Mouse (Mus musculus): ENCODE measurements around the gene Nr4a2. TPM values are rescaled to one million over a fixed set of nuclear protein-coding genes. Genes with fewer than 3 reads are reported as not detected.

Nr4a2 gene
- polyA plus RNA-seq, 1 experiment from 2014 or later = 0.31 TPM

DNA sequence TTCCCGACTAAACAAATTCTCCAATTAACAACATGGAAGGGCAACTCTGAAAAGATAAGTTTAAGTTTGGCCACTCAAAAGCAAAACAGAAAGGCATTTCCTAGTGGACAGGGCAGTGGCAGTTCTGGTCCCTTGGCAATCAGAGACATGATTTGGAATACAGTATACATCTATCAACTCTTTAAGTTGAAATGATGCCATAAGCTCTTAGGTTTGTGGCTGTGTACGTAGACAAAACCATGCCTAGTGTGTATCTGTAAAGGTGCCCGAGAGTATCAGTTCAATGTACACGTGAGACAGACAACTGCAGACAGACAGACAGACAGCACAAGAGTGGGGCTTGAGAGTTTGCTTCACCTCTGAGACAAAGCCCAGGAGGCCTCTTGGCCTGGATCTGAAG is 2.7 kb downstream of the Nr4a2 start:
- no peak for ATAC-seq (ENCODE audit: insufficient read depth)
- Histone ChIP-seq H3K36me3 (replicated peaks) (no peaks in the 10 kb centered on the region), H3K4me3 (replicated peaks) (no peak overlapping the region), H3K4me1 (replicated peaks) (peaks cover 25% of the 10 kb centered on the region), H3K9me3 (replicated peaks) (no peaks in the 10 kb centered on the region), H3K4me2 (no peak overlapping the region), H3K27me3 (peaks cover 21% of the 10 kb centered on the region), H3K9ac (no peak overlapping the region), H3K27ac (replicated peaks) (no peak overlapping the region)
- WGBS (ENCODE audit: insufficient replicate concordance) = 67% methylated on average over 4 of the region's 4 CpGs

GRCm38 (mm10) chr2:57117201-57117951 is 6.4 kb downstream of the Nr4a2 start:
- Histone ChIP-seq H3K27ac (replicated peaks) (peak overlapping the region; percentile 41), H3K9ac (peak overlapping the region; percentile 50; the same call in 1 of the 2 replicates), H3K4me2 (peak overlapping the region; percentile 94), H3K4me3 (replicated peaks) (peak overlapping the region; percentile 68), H3K27me3 (peaks cover 42% of the 10 kb centered on the region), H3K4me1 (replicated peaks) (peaks cover 36% of the 10 kb centered on the region), H3K36me3 (replicated peaks) (no peaks in the 10 kb centered on the region), H3K9me3 (replicated peaks) (no peaks in the 10 kb centered on the region)
- WGBS (ENCODE audit: insufficient replicate concordance) = 2% methylated on average over 13 of the region's 13 CpGs
- ATAC-seq (ENCODE audit: insufficient read depth) = peak; percentile 32; the same call in 1 of the 2 replicates

GRCm38 (mm10) chr2:57116366-57117200 is 7.2 kb downstream of the Nr4a2 start:
- Histone ChIP-seq H3K4me1 (replicated peaks) (peaks cover 36% of the 10 kb centered on the region), H3K27ac (replicated peaks) (peak overlapping the region; percentile 41), H3K27me3 (peaks cover 50% of the 10 kb centered on the region), H3K4me3 (replicated peaks) (peak overlapping the region; percentile 68), H3K9ac (peak overlapping the region; percentile 50), H3K4me2 (peak overlapping the region; percentile 94), H3K9me3 (replicated peaks) (no peaks in the 10 kb centered on the region), H3K36me3 (replicated peaks) (no peaks in the 10 kb centered on the region)
- under 1% methylated on average over 47 of the region's 47 CpGs for WGBS (ENCODE audit: insufficient replicate concordance)
- peak; percentile 47 for ATAC-seq (ENCODE audit: insufficient read depth)

DNA sequence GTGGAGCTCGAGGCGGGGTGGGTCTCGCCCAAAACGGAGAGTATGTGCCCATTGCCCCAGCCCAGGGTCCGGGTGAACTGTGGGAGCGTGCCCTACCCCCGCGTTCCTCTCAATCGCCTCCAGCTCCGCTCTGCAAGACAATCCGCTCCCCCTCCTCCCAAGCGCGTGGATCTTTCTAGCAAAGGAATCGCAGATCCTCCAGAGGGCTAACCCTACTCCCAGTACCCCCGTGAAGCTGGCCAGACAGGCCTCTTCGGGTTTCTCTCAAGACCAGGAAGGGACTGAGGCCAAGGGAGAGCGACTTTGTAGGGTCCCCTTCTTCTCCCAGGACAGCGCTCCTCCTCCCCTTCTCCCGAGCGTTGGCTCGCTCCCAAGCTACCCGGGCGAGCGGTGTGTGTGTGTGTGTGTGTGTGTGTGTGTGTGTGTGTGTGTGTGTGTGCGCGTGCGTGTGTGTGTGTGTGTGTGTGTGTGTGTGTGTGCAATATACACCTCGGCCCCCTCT is 7.9 kb downstream of the Nr4a2 start:
- ATAC-seq (ENCODE audit: insufficient read depth) = peak; percentile 19
- H3K4me1 ChIP-seq (replicated peaks) = peaks cover 36% of the 10 kb centered on the region
- H3K27me3 ChIP-seq = peaks cover 56% of the 10 kb centered on the region
- H3K9me3 ChIP-seq (replicated peaks) = no peaks in the 10 kb centered on the region
- H3K36me3 ChIP-seq (replicated peaks) = no peaks in the 10 kb centered on the region
- H3K4me2 ChIP-seq = peak overlapping the region; percentile 94
- under 1% methylated on average over 27 of the region's 28 CpGs for WGBS (ENCODE audit: insufficient replicate concordance)
- no peak overlapping the region for H3K27ac ChIP-seq (replicated peaks)
- peak overlapping the region; percentile 50 for H3K9ac ChIP-seq
- H3K4me3 ChIP-seq (replicated peaks) = peak overlapping the region; percentile 68

DNA sequence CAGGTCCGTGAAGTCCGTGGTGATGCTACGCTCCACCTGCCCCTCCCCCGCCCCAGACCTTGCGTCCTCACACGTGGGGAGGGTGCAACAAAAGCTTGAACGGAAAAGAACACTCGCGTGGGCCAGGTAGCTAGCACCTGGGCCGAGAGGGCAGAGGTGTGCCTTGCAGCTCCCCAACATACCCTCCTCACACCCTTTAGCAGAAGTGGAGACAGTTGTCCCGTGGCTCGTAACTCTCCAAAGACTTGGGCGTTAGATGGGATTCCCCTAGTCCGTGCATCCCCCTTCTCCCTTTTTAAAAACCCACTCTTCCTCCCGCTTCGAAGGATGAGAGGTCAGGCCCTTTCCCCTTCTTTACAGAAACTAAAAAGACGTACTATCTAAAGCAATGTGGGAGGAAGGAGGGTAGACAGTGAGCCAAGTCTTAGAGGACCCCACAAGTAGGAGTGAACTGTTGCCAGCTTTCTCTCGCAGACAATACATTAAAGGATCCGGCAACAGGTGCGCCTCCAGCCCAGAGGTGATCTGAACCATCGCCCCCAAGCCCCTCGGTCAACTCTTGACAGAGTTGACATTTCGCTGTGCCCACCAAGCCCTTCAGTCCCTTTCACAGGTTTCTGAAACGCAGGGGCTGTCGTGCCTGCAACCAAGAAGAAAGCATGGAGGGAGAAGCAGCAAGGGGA is 8.5 kb downstream of the Nr4a2 start:
- no peak for ATAC-seq (ENCODE audit: insufficient read depth)
- Histone ChIP-seq H3K4me2 (peak overlapping the region; percentile 94), H3K9me3 (replicated peaks) (no peaks in the 10 kb centered on the region), H3K9ac (peak overlapping the region; percentile 50), H3K4me1 (replicated peaks) (peaks cover 36% of the 10 kb centered on the region), H3K4me3 (replicated peaks) (peak overlapping the region; percentile 68), H3K27me3 (peaks cover 62% of the 10 kb centered on the region), H3K27ac (replicated peaks) (no peak overlapping the region), H3K36me3 (replicated peaks) (no peaks in the 10 kb centered on the region)
- under 1% methylated on average over 25 of the region's 25 CpGs for WGBS (ENCODE audit: insufficient replicate concordance)

- Histone ChIP-seq H3K4me1 (replicated peaks) (peaks cover 36% of the 10 kb centered on the region), H3K9me3 (replicated peaks) (no peaks in the 10 kb centered on the region), H3K4me2 (peak overlapping the region; percentile 94), H3K36me3 (replicated peaks) (no peaks in the 10 kb centered on the region), H3K27ac (replicated peaks) (no peak overlapping the region), H3K9ac (peak overlapping the region; percentile 45; the same call in 1 of the 2 replicates), H3K4me3 (replicated peaks) (peak overlapping the region; percentile 68), H3K27me3 (peaks cover 71% of the 10 kb centered on the region)
- ATAC-seq (ENCODE audit: insufficient read depth) = peak; percentile 73
- under 1% methylated on average over 88 of the region's 88 CpGs for WGBS (ENCODE audit: insufficient replicate concordance)
Measured at GRCm38 (mm10) chr2:57114211-57115151, 9.3 kb downstream of the Nr4a2 start.

DNA sequence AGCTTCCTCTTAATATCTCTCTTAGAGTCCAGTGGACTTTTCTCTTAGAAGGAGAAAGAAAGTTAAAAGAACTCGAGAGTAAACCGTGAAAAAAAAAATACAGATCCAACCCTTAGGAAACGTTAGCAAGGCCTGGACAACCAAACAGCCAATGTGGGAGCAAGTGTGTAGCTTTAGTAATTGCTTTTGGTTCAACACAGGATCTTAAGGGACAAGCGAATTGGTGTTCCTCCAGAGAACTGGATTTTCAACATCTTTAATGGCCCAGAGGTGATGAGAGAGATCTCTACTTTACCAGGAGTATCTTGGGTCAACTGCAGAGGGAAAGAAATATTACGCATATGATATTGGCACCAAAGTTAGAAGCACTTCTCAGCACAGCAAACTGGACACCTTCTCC is 10.4 kb downstream of the Nr4a2 start:
- 34% methylated on average over 5 of the region's 5 CpGs for WGBS (ENCODE audit: insufficient replicate concordance)
- Histone ChIP-seq H3K9me3 (replicated peaks) (no peaks in the 10 kb centered on the region), H3K9ac (no peak overlapping the region), H3K27me3 (peaks cover 81% of the 10 kb centered on the region), H3K4me2 (peak overlapping the region; percentile 94), H3K36me3 (replicated peaks) (no peaks in the 10 kb centered on the region), H3K4me1 (replicated peaks) (peaks cover 36% of the 10 kb centered on the region), H3K27ac (replicated peaks) (no peak overlapping the region), H3K4me3 (replicated peaks) (peak overlapping the region; percentile 68)
- ATAC-seq (ENCODE audit: insufficient read depth) = no peak

DNA sequence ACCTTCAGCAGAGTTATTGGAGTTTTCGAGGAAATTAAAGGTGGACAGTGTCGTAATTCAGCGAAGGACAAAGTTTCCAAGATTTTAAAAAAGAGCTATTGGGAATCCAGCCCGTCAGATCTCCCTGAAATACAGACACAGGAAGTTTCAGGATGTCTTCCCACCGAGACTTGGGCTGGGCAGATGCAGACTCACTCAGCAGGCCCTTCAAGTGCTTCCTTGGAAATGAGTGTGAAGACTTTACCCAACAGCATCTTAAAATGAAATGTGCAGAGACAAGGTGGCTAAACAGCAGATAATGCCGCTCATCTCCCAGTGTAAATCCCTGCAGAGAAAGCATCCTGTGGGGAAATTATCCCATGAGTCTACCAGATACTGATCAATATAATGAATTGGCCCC is 10.9 kb downstream of the Nr4a2 start:
- ATAC-seq (ENCODE audit: insufficient read depth) = no peak
- H3K36me3 ChIP-seq (replicated peaks) = no peaks in the 10 kb centered on the region
- H3K9me3 ChIP-seq (replicated peaks) = no peaks in the 10 kb centered on the region
- H3K4me3 ChIP-seq (replicated peaks) = no peak overlapping the region
- H3K9ac ChIP-seq = no peak overlapping the region
- H3K27ac ChIP-seq (replicated peaks) = no peak overlapping the region
- H3K4me1 ChIP-seq (replicated peaks) = peaks cover 36% of the 10 kb centered on the region
- 21% methylated on average over 6 of the region's 6 CpGs for WGBS (ENCODE audit: insufficient replicate concordance)
- peaks cover 86% of the 10 kb centered on the region for H3K27me3 ChIP-seq
- no peak overlapping the region for H3K4me2 ChIP-seq

DNA sequence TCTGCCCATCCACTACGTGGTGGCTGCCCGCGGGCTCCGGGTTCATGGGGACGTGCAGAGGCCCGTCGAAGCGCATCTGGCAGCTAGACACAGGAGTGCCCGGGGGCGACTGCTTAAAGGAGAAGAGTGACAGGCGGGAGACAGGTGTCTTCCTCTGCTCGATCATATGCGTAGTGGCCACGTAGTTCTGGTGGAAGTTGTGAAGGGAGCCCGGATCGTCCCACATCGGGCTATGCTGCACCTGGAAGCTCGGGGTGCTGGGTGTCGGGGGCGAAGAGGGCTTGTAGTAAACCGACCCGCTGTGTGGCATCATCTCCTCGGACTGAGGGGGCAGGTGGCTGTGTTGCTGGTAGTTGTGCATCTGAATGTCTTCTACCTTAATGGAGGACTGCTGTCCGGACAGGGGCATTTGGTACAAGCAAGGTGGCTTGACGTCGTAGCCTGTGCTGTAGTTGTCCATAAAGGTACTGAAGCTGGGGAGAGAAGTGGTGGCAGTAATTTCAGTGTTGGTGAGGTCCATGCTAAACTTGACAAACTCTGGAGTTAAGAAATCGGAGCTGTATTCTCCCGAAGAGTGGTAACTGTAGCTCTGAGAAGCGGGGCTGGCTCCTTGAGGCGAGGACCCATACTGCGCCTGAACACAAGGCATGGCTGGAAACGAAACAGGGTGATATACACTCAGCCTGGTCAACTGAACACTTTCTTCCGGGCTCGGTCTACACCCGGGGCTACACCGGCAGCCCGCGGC is 11.8 kb downstream of the Nr4a2 start:
- Histone ChIP-seq H3K27me3 (peaks cover 92% of the 10 kb centered on the region), H3K9ac (no peak overlapping the region), H3K36me3 (replicated peaks) (no peaks in the 10 kb centered on the region), H3K4me3 (replicated peaks) (no peak overlapping the region), H3K27ac (replicated peaks) (no peak overlapping the region), H3K9me3 (replicated peaks) (no peaks in the 10 kb centered on the region), H3K4me1 (replicated peaks) (peaks cover 31% of the 10 kb centered on the region), H3K4me2 (no peak overlapping the region)
- WGBS (ENCODE audit: insufficient replicate concordance) = 7% methylated on average over 38 of the region's 38 CpGs
- no peak for ATAC-seq (ENCODE audit: insufficient read depth)

Measured in liver, embryonic 15.5 days (tissue).